In genomic region chr10:87024884-87025283, GRCm38 (mm10) we compare ENCODE assay signal across 8 mouse cellular contexts. TPM values are rescaled to one million over a fixed set of nuclear protein-coding genes. Genes with fewer than 3 reads are reported as not detected.
DNase-seq lines count a peak whose midpoint lies in the region; ATAC-seq and TF ChIP-seq lines count a peak whose summit lies in the region.

No protein-coding gene starts in this region.

- peak; percentile 86 for DNase-seq in CD4-positive, CD25-positive, alpha-beta regulatory T cell, adult 2 months (ENCODE audit: low read depth, low spot score)
- DNase-seq in brain, adult 2 months (ENCODE audit: low read depth, low spot score) = peak; percentile 91
- DNase-seq in fibroblast of lung, adult 2 months (ENCODE audit: low read depth) = peak; percentile 45
- peak; percentile 79 for DNase-seq in kidney, postnatal 14 days
- DNase-seq in liver, embryonic 14.5 days (ENCODE audit: low read depth in 3 of 3, low spot score in 3 of 3) = peak; percentile 28 to 46 (median 33)
- DNase-seq in stomach, postnatal 0 days (ENCODE audit: low spot score) = peak; percentile 86

- no peak overlapping the region for H3K9ac ChIP-seq in heart, embryonic 16.5 days (ENCODE audit: low read length)
- no peak overlapping the region for H3K9ac ChIP-seq in liver, embryonic 14.5 days (replicated peaks)
- H3K9ac ChIP-seq in neural tube, embryonic 13.5 days = no peak overlapping the region
- H3K9ac ChIP-seq in stomach, postnatal 0 days (ENCODE audit: low read length) = no peak overlapping the region

- no peaks in the 10 kb centered on the region for H3K27me3 ChIP-seq in heart, embryonic 16.5 days (ENCODE audit: control insufficient read depth, insufficient read depth, low read length)
- no peaks in the 10 kb centered on the region for H3K27me3 ChIP-seq in liver, embryonic 14.5 days (ENCODE audit: control insufficient read depth, insufficient read depth, low read length)
- no peaks in the 10 kb centered on the region; the same call in 1 of the 2 replicates for H3K27me3 ChIP-seq in neural tube, embryonic 13.5 days
- no peaks in the 10 kb centered on the region; the same call in 1 of the 2 replicates for H3K27me3 ChIP-seq in stomach, postnatal 0 days (ENCODE audit: control insufficient read depth, insufficient read depth, low read length)

- no peaks in the 10 kb centered on the region for H3K9me3 ChIP-seq in heart, embryonic 16.5 days (replicated peaks; ENCODE audit: control insufficient read depth, low read length)
- H3K9me3 ChIP-seq in liver, embryonic 14.5 days (ENCODE audit: control insufficient read depth, low read length) = no peaks in the 10 kb centered on the region
- no peaks in the 10 kb centered on the region for H3K9me3 ChIP-seq in neural tube, embryonic 13.5 days
- H3K9me3 ChIP-seq in stomach, postnatal 0 days (ENCODE audit: control insufficient read depth, low read length) = no peaks in the 10 kb centered on the region

- H3K36me3 ChIP-seq in heart, embryonic 16.5 days (ENCODE audit: control insufficient read depth, insufficient read depth) = no peaks in the 10 kb centered on the region
- H3K36me3 ChIP-seq in liver, embryonic 14.5 days (replicated peaks; ENCODE audit: control insufficient read depth, insufficient read depth, low read depth) = no peaks in the 10 kb centered on the region
- H3K36me3 ChIP-seq in neural tube, embryonic 13.5 days = no peaks in the 10 kb centered on the region
- no peaks in the 10 kb centered on the region for H3K36me3 ChIP-seq in stomach, postnatal 0 days (ENCODE audit: control insufficient read depth, insufficient read depth, low read length)

- no peak for TF ChIP-seq EP300 in liver, embryonic 14.5 days (IDR thresholded peaks at IDR 0.05; ENCODE audit: low read depth)
- TF ChIP-seq EP300 in stomach, postnatal 0 days (optimal IDR thresholded peaks at IDR 0.05) = no peak

- no peak overlapping the region for H3K4me2 ChIP-seq in heart, embryonic 16.5 days (ENCODE audit: low read depth, low read length)
- no peak overlapping the region for H3K4me2 ChIP-seq in liver, embryonic 14.5 days (ENCODE audit: low read depth)
- H3K4me2 ChIP-seq in neural tube, embryonic 13.5 days = no peak overlapping the region
- H3K4me2 ChIP-seq in stomach, postnatal 0 days (replicated peaks; ENCODE audit: low read depth) = no peak overlapping the region

- no peak overlapping the region for H3K4me3 ChIP-seq in heart, embryonic 16.5 days (ENCODE audit: low read length)
- H3K4me3 ChIP-seq in liver, embryonic 14.5 days (ENCODE audit: insufficient read depth in 1 of 2, low read depth in 2 of 2, low read length in 2 of 2) = no peak overlapping the region
- H3K4me3 ChIP-seq in neural tube, embryonic 13.5 days = no peak overlapping the region
- H3K4me3 ChIP-seq in stomach, postnatal 0 days (ENCODE audit: low read depth, low read length) = no peak overlapping the region

- TF ChIP-seq CTCF in liver, embryonic 14.5 days (IDR thresholded peaks at IDR 0.05; ENCODE audit: low read depth) = peak; percentile 87
- TF ChIP-seq CTCF in stomach, postnatal 0 days (IDR thresholded peaks at IDR 0.05; ENCODE audit: low read depth) = peak; percentile 97

- WGBS in heart, embryonic 16.5 days = 5% methylated on average over 10 of the region's 10 CpGs
- 3% methylated on average over 10 of the region's 10 CpGs for WGBS in liver, embryonic 14.5 days (ENCODE audit: insufficient replicate concordance)
- 3% methylated on average over 8 of the region's 10 CpGs for WGBS in neural tube, embryonic 13.5 days
- 2% methylated on average over 8 of the region's 10 CpGs for WGBS in stomach, postnatal 0 days

- ATAC-seq in heart, embryonic 16.5 days (replicated peaks; ENCODE audit: extremely low read depth, insufficient read depth, low FRiP score) = peak; percentile 76; the same call in 1 of the 2 replicates
- no peak for ATAC-seq in liver, embryonic 14.5 days (ENCODE audit: insufficient read depth)
- peak; percentile 90 for ATAC-seq in neural tube, embryonic 13.5 days (ENCODE audit: low read depth)
- ATAC-seq in stomach, postnatal 0 days (ENCODE audit: low FRiP score, low TSS enrichment) = peak; percentile 89

- H3K4me1 ChIP-seq in heart, embryonic 16.5 days (ENCODE audit: control insufficient read depth, insufficient read depth, low read length) = no peaks in the 10 kb centered on the region
- H3K4me1 ChIP-seq in liver, embryonic 14.5 days (replicated peaks; ENCODE audit: control insufficient read depth in 2 of 2, insufficient read depth in 2 of 2, low read length in 1 of 2) = no peaks in the 10 kb centered on the region
- no peaks in the 10 kb centered on the region for H3K4me1 ChIP-seq in neural tube, embryonic 13.5 days (replicated peaks)
- no peaks in the 10 kb centered on the region for H3K4me1 ChIP-seq in stomach, postnatal 0 days (replicated peaks; ENCODE audit: control insufficient read depth, insufficient read depth)

- no peak overlapping the region for H3K27ac ChIP-seq in heart, embryonic 16.5 days (ENCODE audit: low read length)
- no peak overlapping the region for H3K27ac ChIP-seq in liver, embryonic 14.5 days
- no peak overlapping the region for H3K27ac ChIP-seq in neural tube, embryonic 13.5 days (replicated peaks)
- no peak overlapping the region for H3K27ac ChIP-seq in stomach, postnatal 0 days (replicated peaks)

RNA-seq across cellular contexts. Expression of gene Stab2, which starts 17.1 kb away (rescaled TPM):
- 0.83 and 1.3 TPM in 2 replicates for polyA plus RNA-seq in heart, embryonic 16.5 days (2015; fragmentation: Nextera tagmentation; extraction: Ambion mirVana)
- polyA plus RNA-seq in liver, embryonic 14.5 days (2012; rRNA removed) = 10.3 and 10.8 TPM in 2 replicates
- 17.7 and 17.9 TPM in 2 replicates for polyA plus RNA-seq in liver, embryonic 14.5 days (2014; fragmentation: Nextera tagmentation; extraction: Ambion mirVana)
- 0.17 and 0.24 TPM in 2 replicates for polyA plus RNA-seq in neural tube, embryonic 13.5 days (2015; fragmentation: Nextera tagmentation; extraction: Ambion mirVana)
- 0.17 and 0.31 TPM in 2 replicates for polyA plus RNA-seq in stomach, postnatal 0 days (2015; fragmentation: Nextera tagmentation; extraction: Ambion mirVana)

RNA-seq across cellular contexts. Expression of gene 1700113H08Rik, which starts 33.0 kb away (rescaled TPM):
- polyA plus RNA-seq in heart, embryonic 16.5 days (2015; fragmentation: Nextera tagmentation; extraction: Ambion mirVana) = 0.15 and 0.22 TPM in 2 replicates
- not detected in 2 replicates for polyA plus RNA-seq in liver, embryonic 14.5 days (2012; rRNA removed)
- polyA plus RNA-seq in liver, embryonic 14.5 days (2014; fragmentation: Nextera tagmentation; extraction: Ambion mirVana) = not detected in 2 replicates
- polyA plus RNA-seq in neural tube, embryonic 13.5 days (2015; fragmentation: Nextera tagmentation; extraction: Ambion mirVana) = 0.22 and 0.27 TPM in 2 replicates
- not detected in 2 replicates for polyA plus RNA-seq in stomach, postnatal 0 days (2015; fragmentation: Nextera tagmentation; extraction: Ambion mirVana)

Comparison
In these comparisons a context has a peak if more than half of its experiments do, and no peak if none do; other contexts are left out.
1. DNase-seq: peak in every context shown above with its lines; median percentile 91 in brain, adult 2 months; 86 in CD4-positive, CD25-positive, alpha-beta regulatory T cell, adult 2 months; 86 in stomach, postnatal 0 days; 79 in kidney, postnatal 14 days; 45 in fibroblast of lung, adult 2 months; 33 in liver, embryonic 14.5 days.